Mouse (Mus musculus) adipocyte (in vitro differentiated cells): ENCODE measurements at regions not wholly inside any gene's neighbourhood (a gene's known extent, or its start where the extent isn't known, plus 50 kb on each side); places are given as distances from the start of the nearest gene placed in this dataset.

Experiments
- DNase-seq: peaks from one replicate; pipeline ENCODE4 v3.0.0-alpha.2; 2016; ENCODE audit warnings: low spot score

- DNase-seq = no peak
These were observed 269.2 kb downstream of the Agtpbp1 start for GRCm38 (mm10) chr13:59315811-59316210.

DNA sequence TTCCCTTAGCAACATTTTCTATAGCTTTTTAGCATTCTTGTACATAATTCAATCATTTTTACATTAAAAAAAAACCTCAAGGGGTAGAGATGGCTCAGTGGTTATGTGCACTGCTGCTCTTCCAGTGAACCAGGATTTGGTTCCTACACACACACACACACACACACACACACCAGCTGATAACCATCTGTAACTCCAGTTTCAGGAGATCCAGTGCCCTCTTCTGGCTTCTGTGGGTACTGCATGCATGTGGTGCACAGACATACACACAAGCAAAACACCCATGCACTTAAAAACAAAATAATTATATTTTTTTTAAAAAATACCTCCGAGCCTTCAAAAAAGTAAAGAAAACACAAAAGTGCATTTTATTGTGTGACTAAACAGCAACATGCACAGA is 270.6 kb downstream of the Agtpbp1 start:
- no peak for DNase-seq

DNA sequence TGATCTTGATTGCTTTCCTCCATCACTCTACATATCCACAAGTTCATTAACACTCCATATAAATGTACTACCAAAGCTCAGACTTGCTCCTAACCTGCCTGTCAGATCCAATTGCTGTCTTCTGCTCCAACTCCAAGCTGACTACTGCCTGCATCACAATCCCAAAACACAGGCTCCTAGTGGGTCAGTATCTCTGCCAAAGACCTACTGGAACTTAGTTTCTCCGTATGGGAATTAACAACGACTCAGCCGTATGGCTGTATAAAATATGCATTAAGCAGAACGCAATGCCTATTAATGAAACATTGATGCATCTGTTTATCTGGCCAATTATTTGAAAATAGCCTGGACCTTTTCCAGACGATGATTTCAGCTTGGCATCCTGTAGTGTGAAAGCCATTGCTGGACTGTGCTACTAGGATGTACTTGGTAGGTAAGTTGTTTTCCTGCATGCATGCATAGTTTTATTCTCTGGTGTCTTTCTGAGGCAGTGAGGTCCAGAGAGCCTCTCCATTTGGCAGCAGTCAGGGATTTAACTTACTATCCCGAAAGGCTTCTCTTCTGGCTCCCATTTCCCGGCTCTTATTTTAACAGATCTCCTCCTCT is 271.2 kb downstream of the Agtpbp1 start:
- DNase-seq = no peak

DNA sequence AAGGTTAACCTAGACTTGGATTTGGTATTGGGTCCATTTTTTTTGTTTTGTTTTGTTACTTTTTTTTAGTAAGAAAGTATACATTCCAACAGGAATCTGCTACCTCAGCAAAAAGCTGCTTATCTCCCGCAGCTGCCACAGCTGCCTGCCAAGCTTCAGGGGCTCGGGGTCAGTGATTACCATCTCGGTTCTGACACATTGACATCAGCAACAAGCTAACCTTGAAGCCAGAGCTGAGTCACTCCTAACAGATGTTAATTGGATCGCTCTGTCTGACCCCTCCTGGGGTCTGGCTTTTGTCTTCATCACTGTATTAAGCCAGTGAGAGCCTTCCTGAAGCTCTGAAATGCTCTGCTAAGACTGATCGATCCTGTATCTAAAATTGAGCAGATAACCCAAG is 292.1 kb downstream of the Agtpbp1 start:
- DNase-seq = no peak

DNA sequence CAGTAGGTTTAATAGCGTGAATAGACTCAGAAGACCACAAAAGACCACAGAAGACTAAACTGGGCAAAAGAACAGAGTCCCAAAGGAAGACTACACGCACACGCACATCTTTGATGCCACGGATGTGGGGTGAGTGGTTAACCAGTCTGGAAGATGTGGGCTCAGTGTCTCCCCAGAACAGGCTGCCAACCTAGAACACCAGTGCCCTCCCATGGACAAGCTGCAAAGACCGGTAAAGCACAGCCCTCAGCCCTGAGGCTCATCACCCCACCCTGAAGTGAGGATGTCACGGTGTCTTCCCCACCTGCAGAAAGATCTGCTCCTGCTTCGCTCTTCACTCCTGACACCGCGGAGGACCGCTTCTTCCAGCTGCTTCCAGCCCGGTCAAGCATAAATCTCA is 295.9 kb downstream of the Agtpbp1 start:
- DNase-seq = no peak

- DNase-seq = no peak
These were observed 303.8 kb downstream of the Agtpbp1 start for GRCm38 (mm10) chr13:59281199-59281598.

DNA sequence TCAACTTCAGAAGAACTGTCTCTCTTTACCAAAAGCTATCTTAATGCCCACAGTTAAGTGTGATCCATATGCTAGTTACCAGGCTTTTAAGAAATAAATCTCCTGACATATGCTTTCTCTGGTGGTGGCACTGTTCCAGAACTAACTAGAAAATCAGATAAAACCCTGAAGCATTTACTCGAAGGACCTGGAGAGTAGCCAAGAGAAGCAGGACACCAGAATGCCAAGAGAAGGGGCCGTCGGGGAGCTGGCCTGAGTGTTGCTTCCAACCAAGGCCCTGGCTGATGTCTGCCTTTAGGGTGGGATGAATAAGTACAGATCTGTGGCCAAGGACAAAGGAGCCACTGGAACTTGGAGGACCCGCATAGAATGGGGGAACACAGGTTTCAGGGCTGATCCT is 305.9 kb downstream of the Agtpbp1 start:
- DNase-seq = no peak

DNA sequence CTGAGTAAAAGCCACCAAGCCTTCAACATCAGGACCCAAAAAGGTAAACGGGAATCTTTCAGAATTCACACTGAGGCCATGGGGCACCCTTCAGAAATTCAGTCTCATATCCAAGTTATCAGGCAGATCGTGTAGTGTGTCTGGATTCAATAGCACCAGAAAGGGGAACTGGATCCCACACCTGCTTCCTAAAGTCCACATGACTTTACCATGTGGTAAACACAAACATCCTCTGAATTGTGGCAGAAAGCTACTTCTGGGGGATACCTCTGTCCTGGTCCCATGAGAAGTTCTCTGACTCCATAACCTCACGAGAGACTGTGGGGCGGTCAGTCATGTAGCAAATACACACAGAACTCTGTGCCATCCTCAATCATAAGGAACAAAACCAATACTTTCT is 313.4 kb downstream of the Agtpbp1 start:
- DNase-seq = no peak

DNA sequence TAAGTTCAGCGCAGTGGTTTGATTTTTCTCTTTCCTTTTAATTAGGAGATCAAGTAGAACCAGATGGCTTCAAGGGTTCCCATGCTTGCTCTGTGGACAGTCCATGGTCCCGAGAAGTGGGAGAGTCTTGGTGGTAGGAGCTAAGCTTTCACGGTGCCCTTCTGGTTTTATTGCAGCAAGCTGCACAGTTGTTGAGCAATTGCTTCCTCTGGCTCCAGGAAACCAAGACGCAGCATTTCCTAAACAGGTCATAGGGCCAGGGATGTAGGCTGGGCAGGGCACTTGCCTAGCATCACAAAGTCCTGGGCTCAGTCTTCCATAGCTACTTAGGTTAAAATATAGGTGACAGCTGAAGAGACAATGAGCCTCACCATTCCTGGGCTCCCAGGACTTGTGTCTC is 318.2 kb downstream of the Agtpbp1 start:
- DNase-seq = no peak

- DNase-seq = no peak
These were observed 320.9 kb downstream of the Agtpbp1 start for GRCm38 (mm10) chr13:59264126-59264525.

DNA sequence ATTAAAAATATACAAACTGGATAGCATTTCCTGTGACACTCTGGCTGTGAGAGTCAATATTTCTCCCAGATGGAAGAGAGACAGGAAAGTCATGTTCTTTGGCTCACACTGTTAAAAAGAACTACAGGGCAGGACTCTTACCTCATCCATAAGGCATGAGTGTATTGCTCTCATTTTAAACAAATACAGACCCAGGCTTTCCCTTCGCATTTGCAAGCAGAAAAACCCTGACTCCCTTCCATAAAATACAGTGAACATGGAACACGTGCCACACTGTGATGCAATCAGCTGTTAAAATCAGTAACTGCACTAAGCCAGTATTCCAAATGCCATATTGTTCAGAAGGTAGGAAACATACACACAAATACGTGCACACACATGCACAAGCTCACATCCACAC is 323.1 kb downstream of the Agtpbp1 start:
- DNase-seq = no peak

- DNase-seq = no peak
These were observed 329.1 kb downstream of the Agtpbp1 start for GRCm38 (mm10) chr13:59255798-59256435.

GRCm38 (mm10) chr13:59253667-59254558 is 331.1 kb downstream of the Agtpbp1 start:
- DNase-seq = no peak

GRCm38 (mm10) chr13:59251252-59252006 is 333.6 kb downstream of the Agtpbp1 start:
- DNase-seq = no peak

- no peak for DNase-seq
These were observed 336.6 kb downstream of the Agtpbp1 start for GRCm38 (mm10) chr13:59248411-59248810.

- DNase-seq = no peak
These were observed 338.0 kb downstream of the Agtpbp1 start for GRCm38 (mm10) chr13:59246984-59247537.

- no peak for DNase-seq
These were observed 339.0 kb downstream of the Agtpbp1 start for GRCm38 (mm10) chr13:59246070-59246469.

- DNase-seq = no peak
These were observed 340.4 kb downstream of the Agtpbp1 start for GRCm38 (mm10) chr13:59244622-59245021.

DNA sequence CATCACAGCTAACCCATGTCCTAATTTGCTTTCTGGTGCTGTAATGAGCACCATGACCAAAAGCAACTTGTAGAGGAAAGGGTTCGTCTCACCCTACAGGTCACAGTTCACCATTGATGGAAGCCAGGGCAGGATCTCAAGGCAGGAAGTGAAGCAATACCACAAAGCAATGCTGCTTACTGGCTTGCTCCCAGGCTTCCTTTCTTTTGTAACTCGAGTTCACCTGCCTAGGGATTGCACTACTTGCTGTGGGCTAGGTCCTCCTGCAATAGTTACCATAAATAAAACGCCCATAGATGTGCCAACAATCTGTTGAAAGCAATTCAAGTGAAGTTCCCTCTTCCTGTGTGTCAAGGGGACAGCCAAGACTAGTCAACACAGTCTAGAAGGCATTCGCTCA is 342.4 kb downstream of the Agtpbp1 start:
- no peak for DNase-seq

GRCm38 (mm10) chr13:59238696-59239095 is 346.3 kb downstream of the Agtpbp1 start:
- DNase-seq = no peak

DNA sequence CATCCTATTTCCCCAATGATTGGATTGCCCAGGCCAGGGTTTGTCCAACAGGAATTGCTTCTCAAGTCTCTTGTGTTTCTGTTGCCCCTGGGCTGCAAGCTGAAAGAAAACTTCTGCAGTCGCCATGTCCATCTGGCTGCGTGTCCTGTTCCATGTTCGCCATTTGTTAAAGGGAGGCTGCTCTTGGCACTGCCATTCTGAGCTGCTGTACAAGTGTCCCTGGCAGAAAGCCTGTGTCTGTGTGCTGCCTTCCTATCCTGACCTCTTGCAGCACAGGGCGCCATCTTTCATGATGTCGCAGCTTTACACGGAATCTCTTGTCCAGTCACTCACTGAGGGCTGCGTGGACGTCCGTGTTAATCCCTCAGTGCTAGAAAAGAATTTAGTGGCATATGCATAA is 349.2 kb downstream of the Agtpbp1 start:
- no peak for DNase-seq

DNA sequence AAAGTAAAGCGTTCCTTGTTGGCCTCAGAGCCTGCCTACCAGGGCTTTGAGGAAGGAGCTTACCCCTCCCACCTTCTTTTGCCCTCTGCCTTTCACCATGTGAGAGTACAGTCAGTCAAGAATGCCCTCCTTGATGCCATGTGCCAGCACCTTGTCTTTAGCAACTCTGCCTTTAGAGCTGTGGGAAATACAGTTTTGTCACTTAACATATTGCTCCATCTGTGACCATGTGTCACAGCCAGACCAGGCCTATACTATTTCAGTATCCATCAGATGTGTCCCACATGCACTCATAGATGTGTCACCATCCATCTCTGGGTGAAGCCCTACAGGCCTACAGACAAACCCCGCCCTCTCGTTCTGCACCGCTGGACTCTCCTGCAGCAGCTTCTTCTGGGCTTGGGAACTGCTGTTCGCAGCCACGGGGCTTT is 355.9 kb downstream of the Agtpbp1 start:
- DNase-seq = no peak
